Mouse (Mus musculus) megakaryocyte, embryonic 14.5 days (primary cell): Measurements from ENCODE around the gene Rab10.

Source experiments
- FLI1 ChIP-seq: IDR thresholded peaks from 2 replicates; pipeline ENCODE4 v1.6.1; 2012; ENCODE audit warnings: low read length, inconsistent platforms, mixed read lengths
- GATA1 ChIP-seq: IDR thresholded peaks from 3 replicates; pipeline ENCODE4 v1.6.1; 2012; ENCODE audit warnings: mixed read lengths, low read length, inconsistent platforms, borderline replicate concordance

DNA sequence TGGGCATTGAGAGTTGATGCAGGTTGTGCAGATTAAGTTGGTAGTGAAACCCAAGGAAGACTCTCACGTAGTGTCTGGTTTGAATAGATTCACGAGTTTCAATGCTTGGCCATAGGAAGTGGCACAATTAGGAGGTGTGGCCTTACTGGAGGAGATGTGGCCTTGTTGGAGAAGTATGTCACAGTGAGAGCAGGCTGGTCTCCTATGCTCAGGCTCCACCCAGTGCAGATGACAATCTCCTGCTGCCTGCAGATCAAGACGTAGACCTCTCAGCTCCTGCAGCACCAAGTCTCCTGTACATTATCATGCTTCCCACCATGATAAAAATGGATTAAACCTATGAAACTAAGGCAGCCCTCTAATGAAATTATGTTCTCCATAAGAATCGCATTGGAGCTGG, 18.7 kb downstream of the Rab10 start:
- TF ChIP-seq GATA1 = no peak
- TF ChIP-seq FLI1 = no peak
